Mouse (Mus musculus): Measurements from ENCODE around the gene Slbp. TPM values are rescaled to one million over a fixed set of nuclear protein-coding genes. Genes with fewer than 3 reads are reported as not detected.

The Slbp gene
- polyA plus RNA-seq, 1 experiment from 2014 or later = 257 TPM

DNA sequence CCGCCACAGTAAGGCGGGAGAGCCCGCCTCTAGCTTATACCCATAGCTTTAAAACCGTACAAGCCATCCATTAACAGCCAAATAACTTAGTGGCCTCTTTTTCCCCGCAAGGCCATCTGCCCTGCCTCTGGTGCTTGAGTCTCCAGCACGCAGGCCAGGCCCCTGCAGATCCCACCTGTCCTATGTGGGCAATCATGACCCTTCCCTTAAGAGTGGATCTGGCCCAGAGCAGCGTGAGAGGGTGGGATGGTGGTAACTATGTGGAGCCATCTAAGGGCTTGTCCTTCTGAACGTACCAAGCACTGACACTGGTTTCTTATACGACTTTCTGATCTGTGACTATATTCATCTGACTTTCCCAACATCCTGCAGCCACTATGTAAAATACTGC is 404 bp upstream of the Slbp start:
- H3K36me3 ChIP-seq (ENCODE audit: control insufficient read depth, insufficient read depth, low read length) = no peaks in the 10 kb centered on the region; the same call in 1 of the 2 replicates
- peak overlapping the region; percentile 78; the same call in 1 of the 2 replicates for H3K4me3 ChIP-seq (ENCODE audit: low read depth, low read length)
- H3K27ac ChIP-seq (ENCODE audit: low read depth, low read length) = no peak overlapping the region; the same call in 1 of the 2 replicates
- H3K27me3 ChIP-seq (ENCODE audit: control insufficient read depth, insufficient read depth, low read length) = no peaks in the 10 kb centered on the region
- H3K4me1 ChIP-seq (replicated peaks; ENCODE audit: control insufficient read depth, insufficient read depth, low read length) = peaks cover 8% of the 10 kb centered on the region
- peak overlapping the region; percentile 68 for H3K4me2 ChIP-seq (replicated peaks; ENCODE audit: low read depth, low read length)
- no peak for DNase-seq (ENCODE audit: low spot score)
- peak overlapping the region; percentile 13; the same call in 1 of the 2 replicates for H3K9ac ChIP-seq (ENCODE audit: low read depth, low read length)
- no peaks in the 10 kb centered on the region for H3K9me3 ChIP-seq (ENCODE audit: control insufficient read depth, low read length)
- peak; percentile 61 for ATAC-seq (ENCODE audit: low FRiP score)
- 3% methylated on average over 9 of the region's 9 CpGs for WGBS

DNA sequence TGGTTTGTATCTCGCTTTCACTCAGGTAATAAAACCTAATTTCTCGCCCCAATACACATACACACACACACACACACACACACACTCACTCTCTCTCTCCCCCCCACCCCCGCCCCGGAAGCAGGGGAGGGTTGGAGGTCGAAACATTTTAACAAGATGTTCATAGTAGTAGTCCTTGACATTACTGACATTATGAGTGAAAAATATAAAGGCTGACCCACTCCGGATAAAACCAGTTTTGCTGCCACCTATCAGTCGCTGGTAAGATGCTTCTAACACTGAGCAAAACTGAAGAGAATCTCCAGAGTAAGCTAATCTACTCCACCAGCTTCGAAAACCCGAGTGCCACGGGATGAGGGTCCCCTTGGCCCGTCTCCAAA is 843 bp downstream of the Slbp start:
- Histone ChIP-seq H3K9ac (ENCODE audit: low read depth, low read length) (peak overlapping the region; percentile 76), H3K4me1 (replicated peaks; ENCODE audit: control insufficient read depth, insufficient read depth, low read length) (peaks cover 3% of the 10 kb centered on the region), H3K36me3 (ENCODE audit: control insufficient read depth, insufficient read depth, low read length) (no peaks in the 10 kb centered on the region; the same call in 1 of the 2 replicates), H3K9me3 (ENCODE audit: control insufficient read depth, low read length) (no peaks in the 10 kb centered on the region), H3K4me2 (replicated peaks; ENCODE audit: low read depth, low read length) (peak overlapping the region; percentile 68), H3K4me3 (ENCODE audit: low read depth, low read length) (peak overlapping the region; percentile 78), H3K27ac (ENCODE audit: low read depth, low read length) (peak overlapping the region; percentile 96), H3K27me3 (ENCODE audit: control insufficient read depth, insufficient read depth, low read length) (no peaks in the 10 kb centered on the region)
- no peak for ATAC-seq (ENCODE audit: low FRiP score)
- WGBS = under 1% methylated on average over 11 of the region's 11 CpGs
- DNase-seq (ENCODE audit: low spot score) = no peak

DNA sequence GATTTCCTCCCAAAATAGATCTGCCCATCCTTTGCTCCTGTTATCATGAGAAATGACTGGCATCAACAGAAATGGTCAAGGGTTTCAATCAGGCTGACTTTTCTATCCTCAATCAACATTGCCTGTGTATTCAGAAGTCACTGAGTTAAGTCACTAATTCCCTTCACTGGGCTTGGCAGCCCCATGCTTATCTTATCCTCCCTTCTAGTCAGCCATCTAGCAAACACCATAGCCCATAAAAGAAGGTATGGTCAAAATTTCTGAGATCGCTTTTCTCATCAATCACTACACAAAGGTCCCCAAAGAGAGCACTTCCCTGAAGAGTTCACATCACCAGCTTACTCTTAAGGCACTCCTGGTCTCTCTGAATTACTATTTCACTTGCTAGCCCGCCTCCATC is 1.4 kb downstream of the Slbp start:
- ATAC-seq (ENCODE audit: low FRiP score) = no peak

DNA sequence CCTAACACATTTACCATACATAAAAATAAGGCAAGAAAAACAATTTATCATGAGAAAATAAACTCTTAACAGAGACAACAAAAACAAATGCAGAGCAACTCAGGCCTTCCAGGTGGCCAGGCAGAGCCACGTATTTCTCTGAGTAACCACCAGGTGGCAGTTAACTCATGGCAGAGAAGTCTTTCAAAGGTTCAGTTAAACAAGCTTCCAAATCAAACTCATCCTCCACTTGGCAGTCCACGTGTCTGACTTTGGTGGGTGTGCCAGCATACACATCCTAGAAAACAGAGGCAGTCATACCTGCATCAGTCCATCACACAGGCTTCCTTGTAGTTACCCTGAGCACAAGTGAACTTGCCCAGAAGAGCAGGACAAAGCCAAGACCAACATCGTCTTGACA is 11.7 kb downstream of the Slbp start:
- Histone ChIP-seq H3K9me3 (ENCODE audit: control insufficient read depth, low read length) (no peaks in the 10 kb centered on the region), H3K36me3 (ENCODE audit: control insufficient read depth, insufficient read depth, low read length) (peaks cover 6% of the 10 kb centered on the region), H3K9ac (ENCODE audit: low read depth, low read length) (no peak overlapping the region), H3K4me2 (replicated peaks; ENCODE audit: low read depth, low read length) (no peak overlapping the region), H3K4me3 (ENCODE audit: low read depth, low read length) (no peak overlapping the region), H3K4me1 (replicated peaks; ENCODE audit: control insufficient read depth, insufficient read depth, low read length) (no peaks in the 10 kb centered on the region), H3K27ac (ENCODE audit: low read depth, low read length) (no peak overlapping the region), H3K27me3 (ENCODE audit: control insufficient read depth, insufficient read depth, low read length) (no peaks in the 10 kb centered on the region)
- 55% methylated on average over 3 of the region's 3 CpGs for WGBS
- ATAC-seq (ENCODE audit: low FRiP score) = no peak
- DNase-seq (ENCODE audit: low spot score) = peak; percentile 63

More for the DNA sequence above, 1.4 kb downstream of the Slbp start:
- Histone ChIP-seq H3K9ac (ENCODE audit: low read depth, low read length) (peak overlapping the region; percentile 76), H3K27ac (ENCODE audit: low read depth, low read length) (no peak overlapping the region), H3K4me3 (ENCODE audit: low read depth, low read length) (peak overlapping the region; percentile 78), H3K4me2 (replicated peaks; ENCODE audit: low read depth, low read length) (peak overlapping the region; percentile 68), H3K9me3 (ENCODE audit: control insufficient read depth, low read length) (no peaks in the 10 kb centered on the region), H3K27me3 (ENCODE audit: control insufficient read depth, insufficient read depth, low read length) (no peaks in the 10 kb centered on the region), H3K36me3 (ENCODE audit: control insufficient read depth, insufficient read depth, low read length) (no peaks in the 10 kb centered on the region; the same call in 1 of the 2 replicates), H3K4me1 (replicated peaks; ENCODE audit: control insufficient read depth, insufficient read depth, low read length) (peaks cover 2% of the 10 kb centered on the region)
- DNase-seq (ENCODE audit: low spot score) = no peak
- 15% methylated on average over 2 of the region's 2 CpGs for WGBS

DNA sequence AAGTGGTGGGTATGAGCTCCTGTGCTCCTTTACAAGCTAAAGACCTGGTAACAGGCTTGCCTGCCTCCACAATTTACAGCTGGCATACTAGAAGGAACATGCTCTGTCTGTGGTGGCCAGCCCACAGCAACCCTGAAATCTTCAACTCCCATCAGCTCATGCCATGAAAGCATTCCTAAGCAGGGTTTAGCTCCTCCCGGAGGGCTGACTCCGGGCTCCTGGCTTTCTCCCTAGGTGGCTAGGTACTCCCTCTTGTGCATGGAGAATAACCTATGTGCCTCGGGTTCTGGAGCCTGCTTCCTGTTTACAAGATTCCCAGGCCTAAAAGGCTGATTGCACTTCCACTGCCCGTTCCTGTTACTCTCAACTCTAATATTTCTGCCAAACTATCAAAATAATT is 13.5 kb downstream of the Slbp start:
- H3K27ac ChIP-seq (ENCODE audit: low read depth, low read length) = no peak overlapping the region
- no peak overlapping the region for H3K9ac ChIP-seq (ENCODE audit: low read depth, low read length)
- no peak for DNase-seq (ENCODE audit: low spot score)
- no peaks in the 10 kb centered on the region for H3K4me1 ChIP-seq (replicated peaks; ENCODE audit: control insufficient read depth, insufficient read depth, low read length)
- no peaks in the 10 kb centered on the region for H3K9me3 ChIP-seq (ENCODE audit: control insufficient read depth, low read length)
- peaks cover 3% of the 10 kb centered on the region for H3K36me3 ChIP-seq (ENCODE audit: control insufficient read depth, insufficient read depth, low read length)
- no peak for ATAC-seq (ENCODE audit: low FRiP score)
- H3K4me2 ChIP-seq (replicated peaks; ENCODE audit: low read depth, low read length) = no peak overlapping the region
- H3K27me3 ChIP-seq (ENCODE audit: control insufficient read depth, insufficient read depth, low read length) = no peaks in the 10 kb centered on the region
- 73% methylated on average over 4 of the region's 4 CpGs for WGBS
- H3K4me3 ChIP-seq (ENCODE audit: low read depth, low read length) = no peak overlapping the region

DNA sequence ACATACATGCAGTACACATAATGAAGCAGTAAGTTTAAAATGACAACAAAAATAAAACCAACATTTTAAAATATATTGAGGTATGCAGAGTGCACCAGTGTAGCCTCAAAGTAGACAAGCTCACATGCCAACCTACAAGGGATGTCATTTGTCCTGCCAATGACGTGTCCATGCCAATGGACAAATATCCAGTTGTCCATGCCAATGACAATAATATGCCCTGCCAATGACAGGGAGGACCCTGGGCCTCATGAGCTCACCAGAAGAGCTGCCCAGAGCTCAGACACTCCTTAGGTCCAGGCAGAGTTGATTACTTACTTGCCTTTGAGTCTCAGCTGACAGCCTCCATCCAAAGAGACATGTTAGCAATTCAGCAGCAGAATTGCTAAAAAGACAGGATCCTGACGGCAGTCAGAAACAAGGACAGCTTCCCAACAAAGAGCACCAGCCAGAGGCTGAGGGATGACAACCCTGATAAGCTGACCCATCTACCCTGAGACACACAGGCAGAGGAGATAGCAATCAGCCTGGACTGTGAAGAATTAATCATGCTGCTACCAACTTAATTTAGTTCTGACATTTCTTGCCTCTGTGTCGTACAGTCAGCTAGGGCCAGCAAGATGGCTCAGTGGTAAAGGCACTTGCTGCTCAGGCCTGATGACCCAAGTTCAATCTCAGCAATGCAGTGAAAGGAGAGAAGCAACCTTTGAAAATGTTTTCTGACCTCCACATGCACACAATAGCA is 14.6 kb downstream of the Slbp start:
- Histone ChIP-seq H3K9ac (ENCODE audit: low read depth, low read length) (no peak overlapping the region), H3K4me1 (replicated peaks; ENCODE audit: control insufficient read depth, insufficient read depth, low read length) (no peaks in the 10 kb centered on the region), H3K4me2 (replicated peaks; ENCODE audit: low read depth, low read length) (no peak overlapping the region), H3K27ac (ENCODE audit: low read depth, low read length) (no peak overlapping the region), H3K36me3 (ENCODE audit: control insufficient read depth, insufficient read depth, low read length) (no peaks in the 10 kb centered on the region; the same call in 1 of the 2 replicates), H3K9me3 (ENCODE audit: control insufficient read depth, low read length) (no peaks in the 10 kb centered on the region), H3K4me3 (ENCODE audit: low read depth, low read length) (no peak overlapping the region), H3K27me3 (ENCODE audit: control insufficient read depth, insufficient read depth, low read length) (no peaks in the 10 kb centered on the region)
- no peak for ATAC-seq (ENCODE audit: low FRiP score)
- DNase-seq (ENCODE audit: low spot score) = no peak
- 90% methylated on average over 3 of the region's 3 CpGs for WGBS

DNA sequence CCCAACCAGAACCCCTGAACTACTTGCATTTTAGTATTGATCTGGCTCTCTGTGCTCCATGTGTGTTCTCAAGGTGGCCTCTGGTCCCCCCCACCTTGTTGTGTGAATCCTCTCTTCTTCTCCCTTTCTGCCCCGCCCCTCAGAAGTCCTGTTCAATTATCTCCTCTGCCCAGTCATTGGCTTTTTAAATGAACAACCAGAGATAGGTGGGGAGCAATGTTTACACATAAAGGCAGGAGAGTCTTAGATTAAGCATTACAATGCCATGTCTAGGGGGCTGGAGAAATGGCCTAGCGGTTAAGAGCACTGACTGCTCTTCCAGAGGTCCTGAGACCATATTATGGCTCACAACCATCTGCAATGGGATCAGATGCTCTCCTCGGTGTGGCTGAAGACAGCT is 17.0 kb downstream of the Slbp start:
- H3K4me1 ChIP-seq (replicated peaks; ENCODE audit: control insufficient read depth, insufficient read depth, low read length) = no peaks in the 10 kb centered on the region
- H3K4me2 ChIP-seq (replicated peaks; ENCODE audit: low read depth, low read length) = no peak overlapping the region
- no peaks in the 10 kb centered on the region for H3K9me3 ChIP-seq (ENCODE audit: control insufficient read depth, low read length)
- ATAC-seq (ENCODE audit: low FRiP score) (no peak), DNase-seq (ENCODE audit: low spot score) (no peak)
- H3K27ac ChIP-seq (ENCODE audit: low read depth, low read length) = no peak overlapping the region
- WGBS = 87% methylated on average over 3 of the region's 3 CpGs
- H3K27me3 ChIP-seq (ENCODE audit: control insufficient read depth, insufficient read depth, low read length) = no peaks in the 10 kb centered on the region
- H3K36me3 ChIP-seq (ENCODE audit: control insufficient read depth, insufficient read depth, low read length) = no peaks in the 10 kb centered on the region; the same call in 1 of the 2 replicates
- H3K4me3 ChIP-seq (ENCODE audit: low read depth, low read length) = no peak overlapping the region
- no peak overlapping the region for H3K9ac ChIP-seq (ENCODE audit: low read depth, low read length)

DNA sequence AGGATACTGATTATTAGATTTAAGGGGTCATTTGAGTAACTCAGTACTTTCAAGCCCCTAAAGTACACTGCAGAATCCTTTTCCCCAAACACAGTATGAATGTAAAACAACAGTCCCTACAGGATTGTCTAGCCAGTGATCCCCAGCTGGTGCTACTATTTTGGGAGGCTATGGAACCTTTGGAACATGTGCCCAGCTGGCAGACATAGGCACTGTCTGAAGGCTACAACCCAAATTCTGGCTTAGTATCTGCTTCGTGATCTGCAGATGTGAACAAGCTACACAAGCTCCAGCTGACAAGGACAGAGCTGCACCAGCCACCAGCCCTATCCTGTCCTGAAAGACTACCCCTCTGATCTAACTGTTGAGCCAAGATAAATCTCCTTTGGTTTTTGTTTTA is 19.8 kb downstream of the Slbp start:
- DNase-seq (ENCODE audit: low spot score) (no peak), ATAC-seq (ENCODE audit: low FRiP score) (no peak)
- Histone ChIP-seq H3K4me3 (ENCODE audit: low read depth, low read length) (no peak overlapping the region), H3K36me3 (ENCODE audit: control insufficient read depth, insufficient read depth, low read length) (no peaks in the 10 kb centered on the region), H3K9me3 (ENCODE audit: control insufficient read depth, low read length) (no peaks in the 10 kb centered on the region), H3K4me1 (replicated peaks; ENCODE audit: control insufficient read depth, insufficient read depth, low read length) (no peaks in the 10 kb centered on the region), H3K27me3 (ENCODE audit: control insufficient read depth, insufficient read depth, low read length) (no peaks in the 10 kb centered on the region), H3K9ac (ENCODE audit: low read depth, low read length) (no peak overlapping the region), H3K4me2 (replicated peaks; ENCODE audit: low read depth, low read length) (no peak overlapping the region), H3K27ac (ENCODE audit: low read depth, low read length) (no peak overlapping the region)
- WGBS = 77% methylated on average over 1 of the region's 1 CpGs

DNA sequence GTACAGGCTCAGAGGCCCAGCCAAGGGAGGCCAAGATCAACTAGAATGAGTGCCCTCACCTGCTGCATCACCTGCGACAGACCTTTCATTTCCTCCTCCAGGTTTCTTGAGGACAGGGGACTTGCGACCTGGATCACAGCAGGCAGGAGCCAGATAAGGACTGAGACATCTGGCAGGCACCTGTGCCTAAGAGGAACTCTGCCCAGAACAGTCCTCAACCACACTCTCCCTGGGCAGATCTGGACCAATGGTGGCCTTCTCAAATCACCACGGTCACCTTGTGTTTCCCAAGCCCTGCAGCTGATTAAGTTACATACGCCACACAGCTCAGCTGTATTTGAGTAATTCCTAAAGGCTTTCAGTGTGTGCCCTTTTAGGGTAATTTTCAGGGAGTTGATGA is 21.8 kb downstream of the Slbp start:
- H3K27ac ChIP-seq (ENCODE audit: low read depth, low read length) = no peak overlapping the region
- ATAC-seq (ENCODE audit: low FRiP score) (no peak), DNase-seq (ENCODE audit: low spot score) (no peak)

More for the DNA sequence above, 21.8 kb downstream of the Slbp start:
- Histone ChIP-seq H3K4me2 (replicated peaks; ENCODE audit: low read depth, low read length) (no peak overlapping the region), H3K4me3 (ENCODE audit: low read depth, low read length) (no peak overlapping the region), H3K9me3 (ENCODE audit: control insufficient read depth, low read length) (no peaks in the 10 kb centered on the region), H3K27me3 (ENCODE audit: control insufficient read depth, insufficient read depth, low read length) (no peaks in the 10 kb centered on the region), H3K36me3 (ENCODE audit: control insufficient read depth, insufficient read depth, low read length) (no peaks in the 10 kb centered on the region), H3K9ac (ENCODE audit: low read depth, low read length) (no peak overlapping the region), H3K4me1 (replicated peaks; ENCODE audit: control insufficient read depth, insufficient read depth, low read length) (no peaks in the 10 kb centered on the region)
- WGBS = 75% methylated on average over 4 of the region's 4 CpGs

All from hindbrain, embryonic 11.5 days (tissue).